In genomic region chr5:129611060-129611459, GRCm38 (mm10) we compare ENCODE assay signal across 9 mouse cellular contexts. TPM values are rescaled to one million over a fixed set of nuclear protein-coding genes. Genes with fewer than 3 reads are reported as not detected.
DNase-seq lines count a peak whose midpoint lies in the region; ATAC-seq and TF ChIP-seq lines count a peak whose summit lies in the region.
"Had no signal": no experiment of that assay in that cellular context is flagged by ENCODE, and none has a peak within 500 bp of the region (broad histone marks: within the 10 kb centered on the region; RNA-seq: fewer than 3 reads in every experiment).

No protein-coding gene starts in this region.

- no peaks in the 10 kb centered on the region for H3K36me3 ChIP-seq in kidney, postnatal 0 days (ENCODE audit: insufficient read depth, low read length)
- no peaks in the 10 kb centered on the region for H3K36me3 ChIP-seq in liver, postnatal 0 days (replicated peaks; ENCODE audit: insufficient read depth, low read length)
- H3K36me3 ChIP-seq: heart, embryonic 13.5 days had no signal

- DNase-seq in adipocyte (ENCODE audit: low spot score): peak; percentile 84
- DNase-seq in embryo, embryonic 10 days (ENCODE audit: low spot score): peak; percentile 82
- peak; percentile 78 for DNase-seq in kidney, postnatal 0 days (ENCODE audit: low spot score)
- DNase-seq in liver, postnatal 0 days: peak; percentile 77
- DNase-seq in ovary, postnatal 14 days (ENCODE audit: low spot score): peak; percentile 61
- peak; percentile 50 to 64 for DNase-seq in urinary bladder, postnatal 36 days (ENCODE audit: low spot score in 2 of 2)

- TF ChIP-seq EP300 in liver, postnatal 0 days (IDR thresholded peaks at IDR 0.05; ENCODE audit: low read depth): no peak

- no peak overlapping the region for H3K27ac ChIP-seq in kidney, postnatal 0 days
- H3K27ac ChIP-seq in liver, postnatal 0 days (ENCODE audit: low read depth): no peak overlapping the region
- H3K27ac ChIP-seq: heart, embryonic 13.5 days had no signal

- H3K4me3 ChIP-seq in kidney, postnatal 0 days (replicated peaks; ENCODE audit: low read depth, low read length): no peak overlapping the region
- no peak overlapping the region for H3K4me3 ChIP-seq in liver, postnatal 0 days (ENCODE audit: low read depth, low read length)
- H3K4me3 ChIP-seq: heart, embryonic 13.5 days had no signal

- TF ChIP-seq CTCF in kidney, postnatal 0 days (IDR thresholded peaks at IDR 0.05; ENCODE audit: low read depth): peak; percentile 92
- peak; percentile 83 for TF ChIP-seq CTCF in liver, postnatal 0 days (IDR thresholded peaks at IDR 0.05; ENCODE audit: low read depth)

- H3K27me3 ChIP-seq in kidney, postnatal 0 days (ENCODE audit: insufficient read depth, low read length): no peaks in the 10 kb centered on the region
- no peaks in the 10 kb centered on the region for H3K27me3 ChIP-seq in liver, postnatal 0 days (ENCODE audit: insufficient read depth, low read length)

- H3K4me1 ChIP-seq in kidney, postnatal 0 days (replicated peaks; ENCODE audit: insufficient read depth, low read length): no peaks in the 10 kb centered on the region
- H3K4me1 ChIP-seq in liver, postnatal 0 days (ENCODE audit: insufficient read depth): no peaks in the 10 kb centered on the region
- H3K4me1 ChIP-seq: heart, embryonic 13.5 days had no signal

- H3K4me2 ChIP-seq in kidney, postnatal 0 days (ENCODE audit: low read length): no peak overlapping the region
- no peak overlapping the region for H3K4me2 ChIP-seq in liver, postnatal 0 days (ENCODE audit: low read depth, low read length)
- H3K4me2 ChIP-seq: heart, embryonic 13.5 days had no signal

- 13% methylated on average over 1 of the region's 1 CpGs for WGBS in kidney, postnatal 0 days
- WGBS in liver, postnatal 0 days (ENCODE audit: insufficient replicate concordance): 11% methylated on average over 1 of the region's 1 CpGs

- no peak overlapping the region for H3K9ac ChIP-seq in kidney, postnatal 0 days (ENCODE audit: low read depth, low read length)
- H3K9ac ChIP-seq in liver, postnatal 0 days (replicated peaks): no peak overlapping the region
- H3K9ac ChIP-seq: heart, embryonic 13.5 days had no signal

- peak; percentile 47 for ATAC-seq in CD4-positive, CD25-positive, alpha-beta regulatory T cell, adult 4 months
- peak; percentile 88 for ATAC-seq in granulocyte monocyte progenitor cell, adult 5-6 weeks (replicated peaks; ENCODE audit: poor library complexity, severe bottlenecking)
- ATAC-seq in kidney, postnatal 0 days (replicated peaks; ENCODE audit: low FRiP score, low read depth): no peak; the same call in 1 of the 2 replicates
- peak; percentile 53; the same call in 1 of the 2 replicates for ATAC-seq in liver, postnatal 0 days

- H3K9me3 ChIP-seq in kidney, postnatal 0 days (replicated peaks; ENCODE audit: low read length): no peaks in the 10 kb centered on the region
- no peaks in the 10 kb centered on the region for H3K9me3 ChIP-seq in liver, postnatal 0 days (ENCODE audit: low read length)
- H3K9me3 ChIP-seq: heart, embryonic 13.5 days had no signal

RNA-seq across cellular contexts. Expression of gene Mmp17, which starts 27.1 kb away (rescaled TPM):
- under 1 TPM in 1 of 2 experiments, not detected in 1; 0.75 TPM for polyA plus RNA-seq in CD4-positive, CD25-positive, alpha-beta regulatory T cell, adult 4 months (2017; shearing (Covaris generic))
- not detected in 2 replicates for total RNA-seq in granulocyte monocyte progenitor cell, adult 5-6 weeks (2014; fragmentation: Nextera tagmentation)
- total RNA-seq in granulocyte monocyte progenitor cell, adult 5-6 weeks (2017): 1.5 TPM in 1 of 2 replicates, not detected in the other
- 1.5 and 2.0 TPM in 2 replicates for polyA plus RNA-seq in kidney, postnatal 0 days (2015; fragmentation: Nextera tagmentation; extraction: Ambion mirVana)
- polyA plus RNA-seq in liver, postnatal 0 days (2015; fragmentation: Nextera tagmentation; extraction: Ambion mirVana): 0.07 and 0.11 TPM in 2 replicates

RNA-seq across cellular contexts. Expression of gene Zfp11, which starts 58.8 kb away (rescaled TPM):
- 1 to 10 TPM; 2.6 to 3.8 TPM for polyA plus RNA-seq in CD4-positive, CD25-positive, alpha-beta regulatory T cell, adult 4 months (2017; shearing (Covaris generic))
- total RNA-seq in granulocyte monocyte progenitor cell, adult 5-6 weeks (2014; fragmentation: Nextera tagmentation): 2.6 and 3.7 TPM in 2 replicates
- total RNA-seq in granulocyte monocyte progenitor cell, adult 5-6 weeks (2017): 1.5 and 4.9 TPM in 2 replicates
- 2.9 and 3.7 TPM in 2 replicates for polyA plus RNA-seq in kidney, postnatal 0 days (2015; fragmentation: Nextera tagmentation; extraction: Ambion mirVana)
- polyA plus RNA-seq in liver, postnatal 0 days (2015; fragmentation: Nextera tagmentation; extraction: Ambion mirVana): 0.47 and 0.54 TPM in 2 replicates
